Mouse (Mus musculus): ENCODE results near the gene Aldoart2.
"Not testable (repeated sequence)": the region's sequence is repeated elsewhere in the genome, so short reads cannot be mapped to it uniquely, and the experiment has no call there.

The Aldoart2 gene

DNA sequence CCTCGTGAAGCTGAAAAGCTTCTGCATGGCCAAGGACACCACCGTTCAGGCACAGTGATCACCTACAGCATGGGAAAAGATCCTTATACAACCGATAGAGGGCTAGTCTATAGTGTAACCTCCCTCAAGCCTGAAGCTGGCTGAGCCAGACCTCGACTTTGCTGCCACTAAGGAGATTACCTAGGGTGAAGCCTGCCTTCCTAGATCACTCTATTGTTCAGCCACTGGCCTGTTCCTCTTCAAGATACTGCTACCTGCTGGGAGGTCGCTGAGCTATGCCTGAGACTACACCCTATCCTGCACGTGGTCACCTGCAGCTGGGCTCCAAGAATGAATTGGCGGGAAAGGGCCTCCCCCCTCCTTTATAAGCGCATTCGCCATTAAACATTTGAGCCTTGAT, 21.9 kb downstream of the Aldoart2 start:
- DNase-seq, result not testable (repeated sequence)

- DNase-seq, result no peak
Measured at GRCm38 (mm10) chr12:55598537-55598886, 33.5 kb downstream of the Aldoart2 start.

DNA sequence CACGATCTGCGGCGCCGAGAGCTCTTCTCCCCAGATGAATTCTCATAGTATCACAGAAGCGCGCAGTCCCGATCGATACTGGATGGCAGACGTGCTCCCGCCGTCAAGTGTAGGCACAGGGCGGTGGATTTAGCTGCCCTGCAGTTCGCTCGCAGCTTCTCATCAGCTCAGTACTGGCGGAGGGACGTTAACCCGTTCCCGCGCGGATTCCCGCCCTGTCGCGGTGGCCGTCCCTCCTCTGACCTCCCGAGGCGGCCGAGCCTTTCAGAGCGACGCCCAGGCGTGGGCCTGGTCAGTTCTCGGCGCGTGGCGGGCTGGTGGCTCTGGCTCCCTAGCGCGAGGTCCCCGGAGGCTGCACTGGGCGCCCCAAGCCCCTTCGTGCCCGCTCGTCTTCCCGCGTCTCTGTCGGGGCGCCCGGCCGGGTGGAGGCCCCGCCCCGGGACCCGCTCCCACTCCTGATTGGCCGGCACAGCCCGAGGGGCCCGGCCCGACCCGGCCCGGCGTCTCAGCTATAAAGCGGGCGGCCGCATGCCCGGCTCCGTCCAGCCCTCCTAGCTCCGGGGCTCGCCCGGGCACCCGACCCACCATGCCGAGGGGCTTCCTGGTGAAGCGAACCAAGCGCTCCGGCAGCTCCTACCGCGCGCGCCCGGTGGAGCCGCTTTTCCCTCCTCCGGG, 34.0 kb downstream of the Aldoart2 start, which contains the start of gene Insm2:
Insm2 (plus strand) TSS at position 541 of the 675 bp plus-strand sequence.
- peak in 1 of 2 experiments; percentile 35 for DNase-seq

- peak; percentile 56 to 67 for DNase-seq
Measured at GRCm38 (mm10) chr12:55599639-55600502, 34.8 kb downstream of the Aldoart2 start.

DNA sequence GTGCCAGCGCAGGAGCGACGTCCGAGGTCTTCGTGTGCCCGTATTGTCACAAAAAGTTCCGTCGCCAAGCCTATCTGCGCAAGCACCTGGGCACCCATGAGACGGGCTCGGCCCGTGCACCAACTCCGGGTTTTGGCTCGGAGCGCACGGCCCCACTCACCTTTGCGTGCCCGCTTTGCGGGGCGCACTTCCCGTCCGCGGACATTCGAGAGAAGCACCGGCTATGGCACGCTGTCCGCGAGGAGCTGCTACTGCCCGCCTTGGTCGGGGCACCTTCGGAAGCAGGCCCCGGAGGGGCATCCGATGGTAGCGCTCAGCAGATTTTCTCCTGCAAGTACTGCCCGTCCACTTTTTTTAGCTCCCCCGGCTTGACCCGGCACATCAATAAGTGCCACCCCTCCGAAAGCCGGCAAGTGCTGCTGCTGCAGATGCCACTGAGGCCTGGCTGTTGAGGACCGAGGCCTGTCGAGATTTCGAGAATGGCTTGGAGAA, 35.5 kb downstream of the Aldoart2 start:
- no peak for DNase-seq

DNA sequence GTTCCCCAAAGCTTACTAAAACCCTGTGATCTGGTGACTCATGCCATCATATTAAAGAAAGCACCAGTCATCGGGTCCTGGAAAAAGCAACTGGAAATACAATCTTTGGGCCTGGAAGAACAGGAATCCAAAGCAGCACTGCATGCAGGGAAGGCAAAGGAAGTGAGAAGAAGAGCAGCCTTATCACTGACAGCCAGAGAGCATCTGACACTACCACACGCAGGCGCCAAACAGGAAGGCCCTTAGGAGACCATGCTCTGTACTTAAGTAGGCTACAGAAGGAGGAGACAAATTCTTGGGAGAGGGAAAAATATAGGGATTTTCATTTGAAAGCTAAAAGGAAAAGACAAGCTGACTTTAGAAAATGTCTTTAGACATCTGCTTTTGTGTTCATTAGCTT, 39.4 kb downstream of the Aldoart2 start:
- no peak for DNase-seq

- peak in 1 of 2 experiments; percentile 35 for DNase-seq
Measured at GRCm38 (mm10) chr12:55607902-55608301, 42.9 kb downstream of the Aldoart2 start.

DNA sequence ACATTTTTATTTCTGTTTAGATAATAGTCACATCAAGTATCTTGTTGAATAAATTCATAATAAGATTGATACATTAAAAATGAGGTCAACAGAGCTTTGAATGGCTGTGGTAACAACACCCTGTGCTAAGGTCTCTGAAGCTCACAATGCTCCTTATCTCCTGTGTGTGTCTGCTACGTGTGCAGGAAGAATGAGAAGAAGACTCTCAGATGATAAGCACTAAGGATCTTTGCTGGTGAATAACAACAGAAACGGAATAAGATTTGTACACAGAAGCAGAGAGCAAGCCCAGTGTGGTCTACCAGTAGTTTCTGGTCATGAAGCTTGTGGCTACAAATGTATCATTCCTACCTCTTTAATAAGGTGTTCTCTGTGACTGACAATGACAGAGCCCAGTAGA, 45.8 kb downstream of the Aldoart2 start:
- no peak for DNase-seq

Measured in kidney, postnatal 25 days (tissue).